Mouse (Mus musculus) erythroblast, embryonic 14.5 days (primary cell): Measurements from ENCODE around the gene Kif3c.

ENCODE experiments used
- GATA1 ChIP-seq: IDR thresholded peaks from 2 replicates; pipeline ENCODE4 v1.6.1; 2012; ENCODE audit warnings: low read length, inconsistent platforms, mixed read lengths
- TAL1 ChIP-seq: IDR thresholded peaks from 3 replicates; pipeline ENCODE4 v1.6.1; 2012; ENCODE audit warnings: low read length, inconsistent platforms, mixed read lengths

DNA sequence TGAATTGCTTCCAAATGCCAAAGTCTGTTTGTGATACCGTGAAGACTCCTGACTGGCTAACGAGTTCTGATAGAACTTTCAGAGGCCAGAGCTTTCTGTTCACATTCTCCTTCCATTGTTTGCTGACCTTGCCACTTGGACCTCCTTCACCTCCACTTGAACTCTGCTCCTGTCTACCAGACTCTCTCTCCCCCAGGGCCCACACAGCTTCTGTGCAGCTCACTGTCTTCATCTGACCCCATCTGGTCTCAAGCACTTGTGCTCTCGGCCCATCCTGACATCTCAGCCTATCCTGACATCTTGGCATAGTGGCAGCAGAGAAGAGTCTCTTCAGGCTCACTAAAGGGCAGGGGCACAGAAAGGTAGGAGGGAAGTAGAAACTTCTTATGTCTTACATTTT is 48.0 kb upstream of the Kif3c start:
- TF ChIP-seq TAL1 (no peak), GATA1 (no peak)
